Mouse (Mus musculus) thymus, adult 2 months (tissue): ENCODE results near the gene Dcdc2c. TPM values are rescaled to one million over a fixed set of nuclear protein-coding genes. Genes with fewer than 3 reads are reported as not detected.

ENCODE experiments used
- DNase-seq: peaks from one replicate; pipeline ENCODE4 v3.0.0; 2021
- H3K27ac ChIP-seq: fragments of 200-500 bp; 2 replicates; pipeline ENCODE4 v1.5.1; 2012; ENCODE audit warnings: low read length, control low read depth; ENCODE audit not compliant: control insufficient read depth, insufficient read depth
- H3K27me3 ChIP-seq: fragments of 200-500 bp; 2 replicates; pipeline ENCODE4 v1.6.1; 2012; ENCODE audit warnings: mild to moderate bottlenecking, low read length, moderate library complexity, mixed read lengths; ENCODE audit not compliant: control insufficient read depth, insufficient read depth
- H3K36me3 ChIP-seq: fragments of 200-500 bp; 2 replicates; pipeline ENCODE4 v1.6.1; 2012; ENCODE audit warnings: mild to moderate bottlenecking, low read length, moderate library complexity; ENCODE audit not compliant: control insufficient read depth, insufficient read depth
- H3K4me1 ChIP-seq: fragments of 200-500 bp; replicated peaks from 2 replicates; pipeline ENCODE4 v1.6.1; 2012; ENCODE audit warnings: low read length; ENCODE audit not compliant: control insufficient read depth, insufficient read depth
- H3K4me3 ChIP-seq: fragments of 200-500 bp; 2 replicates; pipeline ENCODE4 v1.5.1; 2012; ENCODE audit warnings: mild to moderate bottlenecking, low read length, control low read depth, moderate library complexity; ENCODE audit not compliant: control insufficient read depth, insufficient read depth
- CTCF ChIP-seq: fragments of 200-500 bp; IDR thresholded peaks from 2 replicates; pipeline ENCODE4 v1.5.1; 2012; ENCODE audit warnings: mild to moderate bottlenecking, control low read depth, low read length, moderate library complexity, borderline replicate concordance; ENCODE audit not compliant: control insufficient read depth, poor library complexity, insufficient read depth; ENCODE audit errors: extremely low read depth
- POLR2A ChIP-seq: fragments of 200-500 bp; IDR thresholded peaks from 2 replicates; pipeline ENCODE4 v1.6.1; 2012; ENCODE audit warnings: mild to moderate bottlenecking, low read length, control low read depth, moderate library complexity; ENCODE audit not compliant: control insufficient read depth, poor library complexity, insufficient read depth; ENCODE audit errors: extremely low read depth
- WGBS: fragments of 180-500 bp; shearing (Covaris S2); methylation state at CpG from one replicate; pipeline ENCODE4 v1.1.7; 2018; 5-methylcytosine and 5-hydroxymethylcytosine counted together
- polyA plus RNA-seq: library from polyadenylated mRNA; depleted of rRNA; stranded (reverse); fragments of >200 nt; gene quantifications from 2 replicates; pipeline ENCODE4 v1.2.3, GENCODE M21; 2012; rRNA removed

Gene Dcdc2c
- polyA plus RNA-seq: not detected in 2 replicates

GRCm38 (mm10) chr12:28552299-28552698 is at the start of gene Dcdc2c:
Dcdc2c (minus strand) TSS chr12:28552399.
- H3K4me3 ChIP-seq: no peak within 1 kb of the TSS
- H3K27me3 ChIP-seq: no peaks in the 10 kb centered on the region
- no peaks in the 10 kb centered on the region for H3K36me3 ChIP-seq
- 65% methylated on average over 15 of the region's 15 CpGs for WGBS
- no peak within 1 kb of the TSS for H3K27ac ChIP-seq
- DNase-seq: no peak
- no peaks in the 10 kb centered on the region for H3K4me1 ChIP-seq
- TF ChIP-seq POLR2A (no peak), CTCF (no peak)

DNA sequence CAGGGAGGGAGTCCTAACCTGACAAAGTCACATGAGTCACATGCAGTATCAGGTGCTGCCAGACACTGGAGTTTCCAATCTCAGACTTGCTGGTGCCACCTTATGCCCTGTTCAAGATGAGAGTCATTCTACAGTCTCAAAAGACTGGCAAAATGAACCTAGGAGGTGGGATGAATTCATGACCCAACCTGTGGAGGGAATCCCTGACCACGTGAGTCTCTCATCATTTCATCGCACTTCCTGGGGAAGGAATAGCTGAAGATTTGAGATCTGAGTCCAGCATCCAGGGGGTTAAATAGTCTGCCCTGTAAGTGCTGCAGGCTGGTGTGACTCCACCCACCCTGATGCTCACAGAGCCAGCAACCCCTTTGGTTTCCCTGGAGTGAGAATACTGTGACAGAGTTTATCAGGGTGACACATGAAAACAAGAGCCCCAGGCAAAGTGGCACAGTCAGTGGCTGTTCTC is 46.4 kb upstream of the Dcdc2c start:
- no peak overlapping the region for H3K27ac ChIP-seq
- H3K4me1 ChIP-seq: no peaks in the 10 kb centered on the region
- H3K36me3 ChIP-seq: no peaks in the 10 kb centered on the region
- no peaks in the 10 kb centered on the region for H3K27me3 ChIP-seq
- no peak overlapping the region for H3K4me3 ChIP-seq
- DNase-seq: no peak
- TF ChIP-seq POLR2A (no peak), CTCF (no peak)
- 61% methylated on average over 2 of the region's 2 CpGs for WGBS

DNA sequence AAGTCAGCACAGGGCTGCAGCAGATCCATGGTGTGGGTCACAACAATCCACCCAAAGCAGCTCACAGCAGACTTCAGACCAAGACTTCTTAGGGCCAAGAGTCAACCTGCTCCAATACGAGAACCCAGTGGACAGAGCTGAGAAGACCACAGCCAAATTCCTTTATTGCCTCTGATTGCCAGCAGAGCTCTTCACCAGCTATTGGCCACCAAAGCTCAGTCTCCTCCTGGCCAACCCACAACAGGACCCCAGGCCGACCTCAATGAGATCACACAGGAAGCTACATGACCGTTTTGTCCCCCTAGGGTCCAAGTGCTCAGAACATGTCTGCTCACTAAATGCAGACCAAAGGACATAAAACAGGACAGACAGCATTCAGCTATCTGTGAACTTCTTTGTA is 45.9 kb upstream of the Dcdc2c start:
- Histone ChIP-seq H3K4me1 (no peaks in the 10 kb centered on the region), H3K27me3 (no peaks in the 10 kb centered on the region), H3K27ac (no peak overlapping the region), H3K36me3 (no peaks in the 10 kb centered on the region), H3K4me3 (no peak overlapping the region)
- 41% methylated on average over 3 of the region's 3 CpGs for WGBS
- TF ChIP-seq POLR2A (no peak), CTCF (no peak)
- no peak for DNase-seq

DNA sequence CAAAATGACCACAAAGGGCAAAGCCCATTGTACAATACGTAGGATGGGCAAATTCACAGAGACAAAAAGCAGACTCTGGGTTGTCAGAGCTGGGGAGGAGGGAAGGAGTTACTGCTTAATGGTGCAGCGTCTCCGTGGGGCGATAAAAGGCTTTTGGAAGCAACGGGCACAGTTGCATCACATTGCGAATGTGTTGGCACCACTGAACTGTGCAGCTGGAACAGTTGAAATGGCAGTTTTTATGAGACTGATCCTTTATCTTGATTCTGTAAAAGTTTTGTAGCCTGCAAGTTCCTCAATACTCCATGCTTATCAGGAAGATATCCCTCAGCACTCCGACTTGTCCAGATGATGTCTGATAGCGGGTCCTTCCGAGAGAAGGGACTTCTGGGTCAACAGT is 45.5 kb upstream of the Dcdc2c start:
- no peak for TF ChIP-seq CTCF
- no peak for TF ChIP-seq POLR2A
- no peak overlapping the region for H3K27ac ChIP-seq
- H3K4me1 ChIP-seq: no peaks in the 10 kb centered on the region
- no peaks in the 10 kb centered on the region for H3K36me3 ChIP-seq
- 85% methylated on average over 9 of the region's 9 CpGs for WGBS
- DNase-seq: no peak
- H3K27me3 ChIP-seq: no peaks in the 10 kb centered on the region
- H3K4me3 ChIP-seq: no peak overlapping the region

DNA sequence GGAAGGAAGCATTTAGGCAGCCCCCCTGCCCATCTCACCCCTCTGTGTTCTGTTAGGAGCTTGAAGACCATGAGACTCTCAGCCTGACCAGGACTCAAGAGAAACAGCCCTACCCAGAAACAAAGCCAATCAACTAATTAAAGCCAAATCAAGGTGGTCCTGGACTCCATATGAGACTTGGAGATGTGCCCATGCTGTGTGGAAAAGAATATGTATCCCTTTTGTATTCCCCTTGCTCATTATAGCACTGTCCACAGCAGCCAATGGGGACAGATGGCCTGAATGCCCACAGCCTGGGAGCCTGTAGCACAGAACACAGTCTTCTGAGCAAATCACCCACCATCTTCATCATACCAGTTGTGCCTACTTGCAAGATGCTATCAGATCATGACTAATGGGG is 44.7 kb upstream of the Dcdc2c start:
- H3K4me3 ChIP-seq: no peak overlapping the region
- TF ChIP-seq CTCF (no peak), POLR2A (no peak)
- DNase-seq: no peak
- no peak overlapping the region for H3K27ac ChIP-seq
- no peaks in the 10 kb centered on the region for H3K36me3 ChIP-seq
- no peaks in the 10 kb centered on the region for H3K4me1 ChIP-seq
- H3K27me3 ChIP-seq: no peaks in the 10 kb centered on the region

DNA sequence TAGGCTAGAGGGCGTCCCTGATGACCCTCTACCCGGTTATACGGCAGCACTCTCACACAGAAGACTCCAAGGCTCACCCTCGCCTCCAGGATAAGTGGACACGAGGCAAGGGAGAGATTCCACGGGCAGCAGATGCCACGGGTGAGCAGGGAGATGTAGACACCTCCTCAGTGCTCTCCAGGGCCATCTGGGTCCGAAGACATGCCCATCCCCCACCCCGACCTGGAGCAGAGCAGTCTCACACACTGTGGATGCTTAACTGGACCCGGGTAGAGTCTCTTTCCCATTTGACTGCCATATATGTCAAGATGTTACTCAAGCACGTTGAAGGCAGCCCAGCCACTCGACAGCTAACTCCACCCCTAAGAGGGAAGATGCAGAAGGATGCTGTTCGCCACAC is 38.2 kb upstream of the Dcdc2c start:
- TF ChIP-seq POLR2A (no peak), CTCF (no peak)
- WGBS: 53% methylated on average over 13 of the region's 13 CpGs

DNA sequence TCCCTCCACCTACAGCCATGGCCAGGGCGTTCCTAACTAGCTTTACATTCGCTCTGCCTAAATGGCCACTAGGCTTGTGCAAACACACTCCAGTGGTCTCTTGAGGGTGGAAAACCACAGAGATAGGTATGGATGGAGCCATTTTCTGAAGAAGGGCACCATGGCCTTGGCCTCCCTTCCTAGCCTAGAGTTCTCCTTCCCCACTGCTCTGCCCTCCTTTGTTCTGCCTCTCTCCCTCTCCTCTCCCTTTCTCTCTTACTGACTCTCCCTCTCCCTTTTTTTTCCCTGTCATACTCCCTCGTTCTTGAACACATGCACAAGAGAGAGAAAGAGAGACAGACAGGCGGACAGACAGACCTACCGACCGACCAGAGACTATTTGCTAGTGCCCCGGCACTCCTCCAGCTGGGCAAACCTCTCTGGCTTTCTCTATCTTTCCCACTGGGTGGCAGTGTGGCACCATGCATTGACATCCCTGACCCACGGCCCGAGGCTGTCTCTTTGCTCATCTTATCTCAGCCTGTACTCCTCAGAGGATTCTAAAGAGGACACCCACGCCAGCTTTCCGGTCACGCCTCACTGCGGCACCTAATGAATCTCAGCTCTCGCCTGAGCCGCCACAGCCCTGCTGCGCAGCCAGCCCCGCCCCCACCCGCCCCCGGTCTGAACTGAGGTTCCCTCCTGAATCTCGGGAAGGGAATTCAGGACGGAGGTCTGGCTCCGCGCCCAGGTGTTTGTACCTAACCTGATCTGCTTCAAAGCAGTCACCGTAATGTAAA is 37.1 kb upstream of the Dcdc2c start:
- WGBS: 12% methylated on average over 24 of the region's 24 CpGs

More for the DNA sequence above, 38.2 kb upstream of the Dcdc2c start:
- no peaks in the 10 kb centered on the region for H3K36me3 ChIP-seq
- H3K4me1 ChIP-seq: no peaks in the 10 kb centered on the region
- no peaks in the 10 kb centered on the region for H3K27me3 ChIP-seq
- H3K4me3 ChIP-seq: no peak overlapping the region
- no peak for DNase-seq
- H3K27ac ChIP-seq: no peak overlapping the region

More for the DNA sequence above, 37.1 kb upstream of the Dcdc2c start:
- DNase-seq: peak; percentile 67
- TF ChIP-seq POLR2A (no peak), CTCF (peak; percentile 73; the same call in 1 of the 2 replicates)
- Histone ChIP-seq H3K4me3 (no peak overlapping the region), H3K36me3 (no peaks in the 10 kb centered on the region), H3K27ac (no peak overlapping the region), H3K4me1 (no peaks in the 10 kb centered on the region), H3K27me3 (no peaks in the 10 kb centered on the region)
